Mouse (Mus musculus) lung, postnatal 0 days (tissue): ENCODE data around the gene Nradd. TPM values are rescaled to one million over a fixed set of nuclear protein-coding genes. Genes with fewer than 3 reads are reported as not detected.
A peak's percentile ranks its signal among the peaks of the same experiment; 100 is the strongest.

Experiments used
- ATAC-seq: fragments of 200-750 bp; cut with Nextera tagmentation; 2 replicates; pipeline ENCODE4 v1.8.0; 2017; ENCODE audit warnings: moderate library complexity
- DNase-seq: peaks from one replicate; pipeline ENCODE4 v3.0.0-alpha.2; 2016; ENCODE audit warnings: low spot score
- H3K27ac ChIP-seq: fragments of 300-500 bp; sonication (generic); 2 replicates; pipeline ENCODE4 v1.5.1; 2014; ENCODE audit warnings: antibody characterized with exemption, mild to moderate bottlenecking, low read length, mixed read lengths
- H3K27me3 ChIP-seq: fragments of 300-500 bp; sonication (generic); replicated peaks from 2 replicates; pipeline ENCODE4 v1.6.1; 2014; ENCODE audit warnings: low read length, mixed read lengths; ENCODE audit not compliant: insufficient read depth
- H3K36me3 ChIP-seq: fragments of 300-500 bp; sonication (generic); 2 replicates; pipeline ENCODE4 v1.6.1; 2014; ENCODE audit warnings: low read length, mixed read lengths; ENCODE audit not compliant: insufficient read depth
- H3K4me1 ChIP-seq: fragments of 300-500 bp; sonication (generic); 2 replicates; pipeline ENCODE4 v1.6.1; 2014; ENCODE audit warnings: antibody characterized with exemption, low read depth, low read length, mixed read lengths; ENCODE audit not compliant: insufficient read depth
- H3K4me2 ChIP-seq: fragments of 300-500 bp; sonication (generic); replicated peaks from 2 replicates; pipeline ENCODE4 v1.6.1; 2014; ENCODE audit warnings: low read depth, mild to moderate bottlenecking, low read length, moderate library complexity, mixed read lengths
- H3K4me3 ChIP-seq: fragments of 300-500 bp; sonication (generic); 2 replicates; pipeline ENCODE4 v1.5.1; 2014; ENCODE audit warnings: low read depth, low read length
- H3K9ac ChIP-seq: fragments of 300-500 bp; sonication (generic); replicated peaks from 2 replicates; pipeline ENCODE4 v1.6.1; 2014; ENCODE audit warnings: low read depth, mild to moderate bottlenecking
- H3K9me3 ChIP-seq: fragments of 300-500 bp; sonication (generic); 2 replicates; pipeline ENCODE4 v1.6.1; 2016; ENCODE audit warnings: low read length, mixed read lengths
- CTCF ChIP-seq: IDR thresholded peaks from 2 replicates; pipeline ENCODE4 v1.5.1; 2016; ENCODE audit warnings: antibody characterized with exemption, mild to moderate bottlenecking
- EP300 ChIP-seq: IDR thresholded peaks from 2 replicates; pipeline ENCODE4 v1.6.1; 2016; ENCODE audit warnings: antibody characterized with exemption, mild to moderate bottlenecking, control low read depth
- WGBS: fragments of 180-500 bp; shearing (Covaris S2); extraction: QIAGEN DNeasy Blood & Tissue Kit; methylation state at CpG from one replicate; pipeline ENCODE4 v1.1.7; 2014; 5-methylcytosine and 5-hydroxymethylcytosine counted together
- polyA plus RNA-seq: library from polyadenylated mRNA; unstranded; fragments of >200 nt; fragmentation: Nextera tagmentation; extraction: Ambion mirVana; gene quantifications from 2 replicates; pipeline ENCODE4 v1.2.1, GENCODE M21; 2015

The Nradd gene
- polyA plus RNA-seq, 1 experiment from 2014 or later = 45.2 TPM

DNA sequence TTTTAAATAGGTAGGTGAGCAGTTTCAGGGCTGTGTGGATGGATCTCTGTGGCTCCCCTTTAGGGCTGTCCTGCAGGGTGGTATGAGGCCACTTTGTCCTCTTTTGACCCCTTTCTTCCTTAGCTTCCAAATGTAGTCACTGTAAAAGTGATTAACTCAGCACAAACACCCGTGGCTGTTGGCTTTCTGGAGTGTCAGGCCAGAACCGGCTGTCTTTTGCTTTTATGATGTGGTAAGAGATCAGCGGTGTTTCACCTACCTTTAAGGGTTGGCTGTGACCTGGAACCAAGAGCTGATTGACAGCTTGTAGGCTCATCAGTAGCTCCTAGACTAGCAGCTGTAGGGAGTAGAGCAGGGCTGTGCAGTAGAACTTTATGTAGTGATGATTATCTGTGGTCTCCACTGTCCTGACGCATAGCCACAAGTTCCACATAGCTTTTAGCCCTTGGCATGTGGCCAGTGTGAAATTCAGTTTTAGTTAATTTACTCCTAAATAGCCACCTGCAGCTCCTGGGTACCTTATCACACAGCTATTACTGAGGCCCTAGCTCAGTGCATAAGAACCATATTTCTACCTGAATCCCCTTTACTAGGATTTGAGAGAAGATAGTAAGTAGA, 43.1 kb upstream of the Nradd start:
- no peak for TF ChIP-seq CTCF
- no peak for TF ChIP-seq EP300
- ATAC-seq (no peak), DNase-seq (no peak)
- 50% methylated on average over 4 of the region's 4 CpGs for WGBS
- no peak overlapping the region for H3K4me3 ChIP-seq
- H3K4me2 ChIP-seq = no peak overlapping the region
- no peak overlapping the region for H3K27ac ChIP-seq
- peaks cover 43% of the 10 kb centered on the region for H3K4me1 ChIP-seq
- H3K9ac ChIP-seq = no peak overlapping the region
- H3K9me3 ChIP-seq = no peaks in the 10 kb centered on the region
- H3K36me3 ChIP-seq = no peaks in the 10 kb centered on the region
- no peaks in the 10 kb centered on the region for H3K27me3 ChIP-seq

DNA sequence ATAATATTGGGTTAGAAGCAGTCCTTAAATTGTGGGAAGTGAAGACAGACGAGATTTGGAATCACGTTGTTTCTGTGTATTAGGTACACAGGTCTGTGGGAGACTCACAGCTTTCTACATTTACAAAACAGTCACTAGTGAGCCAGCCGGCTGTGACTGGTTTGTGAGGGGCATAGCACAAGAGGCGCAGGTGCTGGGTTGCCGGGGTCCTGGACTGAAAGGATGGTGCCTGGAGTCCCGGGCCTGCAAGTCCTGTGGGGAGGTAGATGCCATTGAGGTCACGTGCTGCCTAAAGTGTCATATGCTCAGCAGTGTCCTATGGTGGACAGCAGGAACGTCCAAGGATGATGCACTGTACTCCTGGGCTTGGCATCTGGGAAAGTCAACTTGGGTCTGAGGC, 42.1 kb upstream of the Nradd start:
- DNase-seq = no peak
- no peak for ATAC-seq
- peaks cover 42% of the 10 kb centered on the region for H3K4me1 ChIP-seq
- H3K27me3 ChIP-seq = no peaks in the 10 kb centered on the region
- TF ChIP-seq CTCF = no peak
- TF ChIP-seq EP300 = no peak
- no peaks in the 10 kb centered on the region for H3K36me3 ChIP-seq
- H3K9me3 ChIP-seq = no peaks in the 10 kb centered on the region
- no peak overlapping the region for H3K9ac ChIP-seq
- H3K4me2 ChIP-seq = peak overlapping the region; percentile 20; the same call in 1 of the 2 replicates
- no peak overlapping the region for H3K4me3 ChIP-seq
- 48% methylated on average over 8 of the region's 8 CpGs for WGBS
- H3K27ac ChIP-seq = peak overlapping the region; percentile 73

DNA sequence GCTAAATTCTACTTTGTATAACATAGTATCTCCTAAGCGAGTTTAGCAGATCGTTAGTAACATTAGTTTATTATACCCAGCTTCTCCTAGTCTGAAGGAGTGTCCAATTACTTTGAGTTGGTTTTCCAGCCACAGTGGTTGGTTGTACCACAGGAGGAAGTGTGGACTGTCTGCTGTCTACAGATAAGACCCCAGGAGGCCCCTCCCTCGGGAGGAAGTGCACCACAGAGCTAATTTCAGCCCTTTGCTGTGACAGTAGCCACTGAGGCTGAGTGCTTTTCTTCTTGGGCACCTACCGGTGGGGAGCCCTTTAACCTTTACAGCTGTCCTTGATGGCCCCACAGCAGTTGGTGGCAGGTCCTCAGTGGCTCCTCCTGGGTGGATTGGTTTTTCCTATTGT, 41.7 kb upstream of the Nradd start:
- no peaks in the 10 kb centered on the region for H3K9me3 ChIP-seq
- WGBS = 23% methylated on average over 4 of the region's 4 CpGs
- peak overlapping the region; percentile 20 for H3K4me2 ChIP-seq
- peak; percentile 81 for ATAC-seq
- H3K4me1 ChIP-seq = peaks cover 42% of the 10 kb centered on the region
- no peaks in the 10 kb centered on the region for H3K36me3 ChIP-seq
- no peak overlapping the region for H3K4me3 ChIP-seq
- peak; percentile 76 for DNase-seq
- peak overlapping the region; percentile 73 for H3K27ac ChIP-seq
- H3K9ac ChIP-seq = 0 out of 2 replicates have a peak overlapping the region, but pooled peaks have one; percentile 6
- no peak for TF ChIP-seq CTCF
- TF ChIP-seq EP300 = peak; percentile 92
- no peaks in the 10 kb centered on the region for H3K27me3 ChIP-seq

DNA sequence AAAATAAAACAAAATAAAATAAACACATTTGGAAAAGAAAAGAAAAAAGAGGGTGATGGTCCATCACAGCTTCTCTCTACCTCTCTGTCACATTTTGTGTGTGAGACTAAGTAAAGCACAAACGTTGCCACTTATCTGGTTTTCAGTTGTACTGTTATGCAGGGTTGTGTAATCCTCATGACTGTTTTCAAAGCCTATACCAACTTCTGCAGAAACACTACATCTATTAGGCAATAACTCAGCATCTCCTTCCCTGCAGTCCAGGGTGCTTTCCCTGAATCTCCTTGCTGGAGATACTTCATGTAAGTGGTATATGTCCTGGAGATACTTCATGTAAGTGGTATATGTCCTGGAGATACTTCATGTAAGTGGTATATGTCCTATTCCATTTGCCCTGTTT, 38.6 kb upstream of the Nradd start:
- DNase-seq = peak; percentile 67
- Histone ChIP-seq H3K4me1 (peaks cover 29% of the 10 kb centered on the region), H3K27ac (no peak overlapping the region), H3K9me3 (no peaks in the 10 kb centered on the region), H3K27me3 (no peaks in the 10 kb centered on the region), H3K36me3 (no peaks in the 10 kb centered on the region), H3K9ac (no peak overlapping the region), H3K4me3 (no peak overlapping the region), H3K4me2 (no peak overlapping the region)
- TF ChIP-seq CTCF (no peak), EP300 (0 out of 2 replicates have a peak, but pooled peaks have one; percentile 20)
- ATAC-seq = no peak
- 52% methylated on average over 1 of the region's 1 CpGs for WGBS

DNA sequence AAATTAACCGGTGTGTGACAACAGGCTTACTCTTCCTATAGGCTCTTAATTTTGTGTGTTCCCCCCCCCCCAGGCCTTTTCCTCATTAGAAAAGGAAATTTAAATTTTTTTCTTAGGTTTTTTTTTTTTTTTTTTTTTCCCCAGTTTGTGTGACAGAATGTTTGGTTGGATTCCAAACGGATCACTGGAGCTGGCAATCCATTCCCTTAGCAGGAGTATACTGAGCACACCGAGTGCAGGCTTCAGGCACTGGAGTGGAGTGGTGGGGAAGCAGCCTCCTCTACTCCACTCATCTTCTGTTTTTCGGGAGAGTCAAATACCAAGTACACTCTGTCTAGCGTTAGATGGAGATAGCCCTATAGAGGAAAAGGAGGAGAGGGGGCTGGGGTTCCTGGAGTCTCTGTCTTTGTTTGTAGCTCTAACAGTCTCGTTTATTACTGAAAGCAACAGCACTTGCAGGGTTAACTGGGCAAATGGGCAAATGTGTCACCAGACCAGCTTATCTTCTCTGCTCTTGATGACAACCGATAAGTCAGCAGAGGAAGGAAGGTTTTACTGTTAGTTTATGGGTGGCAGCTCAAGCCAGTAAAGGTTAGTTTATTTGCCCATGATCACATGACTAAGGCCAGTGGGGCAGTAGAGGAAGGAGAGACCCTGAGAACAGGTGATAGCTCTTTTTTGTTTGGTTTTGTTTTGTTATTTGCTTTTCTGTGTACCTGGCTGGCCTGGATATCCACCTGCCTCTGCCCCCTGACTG, 36.8 kb upstream of the Nradd start:
- DNase-seq = no peak
- Histone ChIP-seq H3K4me2 (no peak overlapping the region), H3K4me1 (peaks cover 17% of the 10 kb centered on the region), H3K9me3 (no peaks in the 10 kb centered on the region), H3K36me3 (no peaks in the 10 kb centered on the region), H3K4me3 (no peak overlapping the region), H3K27ac (no peak overlapping the region), H3K27me3 (no peaks in the 10 kb centered on the region), H3K9ac (no peak overlapping the region)
- no peak for ATAC-seq
- 49% methylated on average over 7 of the region's 7 CpGs for WGBS
- TF ChIP-seq EP300 = no peak
- TF ChIP-seq CTCF = no peak

DNA sequence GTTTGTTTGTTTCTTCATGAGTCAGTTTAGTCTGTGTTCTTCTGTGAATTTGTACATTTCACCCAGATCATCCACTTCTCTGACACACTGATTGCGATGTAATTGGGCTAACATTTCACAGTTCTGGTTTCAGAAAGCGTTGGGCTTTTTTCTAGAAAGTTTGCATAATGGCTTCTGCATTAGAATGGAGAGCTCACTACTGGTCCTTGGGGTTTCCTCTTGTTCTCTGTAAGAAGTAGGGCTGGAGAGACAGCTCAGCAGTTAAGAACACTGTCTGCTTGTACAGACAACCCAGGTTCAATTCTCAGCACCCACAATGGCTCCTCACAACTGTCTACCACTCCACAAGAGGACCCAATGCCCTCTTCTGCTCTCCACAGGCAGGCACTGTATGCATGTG, 36.0 kb upstream of the Nradd start:
- H3K9me3 ChIP-seq = no peaks in the 10 kb centered on the region
- no peak for DNase-seq
- H3K9ac ChIP-seq = no peak overlapping the region
- no peaks in the 10 kb centered on the region for H3K27me3 ChIP-seq
- TF ChIP-seq EP300 (no peak), CTCF (no peak)
- WGBS = 76% methylated on average over 2 of the region's 2 CpGs
- peaks cover 15% of the 10 kb centered on the region for H3K4me1 ChIP-seq
- no peak overlapping the region for H3K4me3 ChIP-seq
- H3K36me3 ChIP-seq = no peaks in the 10 kb centered on the region
- H3K27ac ChIP-seq = no peak overlapping the region
- ATAC-seq = no peak
- H3K4me2 ChIP-seq = no peak overlapping the region
